Mouse (Mus musculus): ENCODE data around the gene Thap12.

- no peak for TF ChIP-seq POLR2A (IDR thresholded peaks at IDR 0.05; ENCODE audit: insufficient read length, low read depth)
- TF ChIP-seq E2F4 (IDR thresholded peaks at IDR 0.05; ENCODE audit: insufficient read depth): no peak
These were observed 47.0 kb upstream of the Thap12 start for GRCm38 (mm10) chr7:98655681-98656530.
